Mouse (Mus musculus): ENCODE data around the gene Nqo1.

DNA sequence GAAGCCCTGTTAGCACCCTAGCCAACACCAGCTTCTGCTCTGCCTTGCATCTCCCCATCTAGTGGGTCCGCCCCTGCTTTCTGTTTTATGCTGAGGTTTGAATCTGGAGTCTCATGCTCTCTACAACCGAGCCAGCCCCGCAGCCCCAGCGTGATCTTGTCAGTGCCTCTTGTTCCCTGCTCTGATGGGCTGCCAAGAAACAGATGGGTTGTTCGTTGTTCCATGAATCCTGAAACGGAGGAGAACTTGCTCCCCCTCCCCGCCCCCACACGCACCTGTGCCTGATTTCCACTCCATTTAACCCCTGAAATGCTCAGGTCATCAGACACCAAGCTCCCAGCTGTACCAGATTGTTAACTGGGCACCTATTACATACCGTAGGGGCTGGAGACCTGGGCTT, 3.5 kb downstream of the Nqo1 start:
- TF ChIP-seq CTCF (IDR thresholded peaks at IDR 0.05; ENCODE audit: low read depth, low read length) (no peak), POLR2A (IDR thresholded peaks at IDR 0.05; ENCODE audit: insufficient read depth, low read length) (no peak), EP300 (IDR thresholded peaks at IDR 0.05; ENCODE audit: insufficient read depth, low read depth, low read length) (no peak)

Data from ES-Bruce4 (cell line).